Mouse (Mus musculus) lung, adult 18-20 months (tissue): ENCODE data around the gene Ppp1cb.
A peak's percentile ranks its signal among the peaks of the same experiment; 100 is the strongest.

Experiments
- DNase-seq, 2 experiments: peaks; one replicate each; pipeline ENCODE4 v3.0.0; 2022; ENCODE audit warnings: mixed read lengths in 2 of 2

Ppp1cb gene

DNA sequence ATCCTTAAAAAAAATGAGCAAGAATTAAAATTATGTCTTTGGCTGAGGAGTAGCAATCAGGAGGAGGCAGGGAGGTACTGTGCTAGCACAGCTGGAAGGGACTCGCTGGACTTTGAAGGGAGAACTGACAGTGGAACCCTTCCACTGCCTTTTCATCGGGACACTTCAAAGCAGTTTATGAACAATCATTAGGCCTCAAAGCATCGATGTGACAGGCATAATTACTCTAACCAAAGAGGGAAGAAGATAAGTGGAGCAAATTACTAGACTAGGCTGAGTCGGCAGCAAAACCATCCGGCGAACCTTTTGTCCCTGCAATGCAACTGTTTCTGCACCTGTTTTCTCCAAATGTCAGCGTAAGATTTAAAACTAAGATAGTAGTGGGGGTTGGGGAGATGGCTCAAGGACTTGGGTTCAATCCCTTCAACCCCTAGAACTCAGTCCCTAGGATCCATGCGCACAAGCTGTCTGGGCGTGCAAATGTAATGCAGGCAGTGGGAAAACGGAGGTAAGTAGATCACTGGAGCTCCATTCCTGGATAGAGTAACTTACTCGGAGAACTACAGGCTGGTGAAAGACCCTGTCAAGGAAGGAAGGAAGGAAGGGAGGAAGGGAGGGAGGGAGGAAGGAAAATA is 13.2 kb upstream of the Ppp1cb start:
- DNase-seq, result no peak

DNA sequence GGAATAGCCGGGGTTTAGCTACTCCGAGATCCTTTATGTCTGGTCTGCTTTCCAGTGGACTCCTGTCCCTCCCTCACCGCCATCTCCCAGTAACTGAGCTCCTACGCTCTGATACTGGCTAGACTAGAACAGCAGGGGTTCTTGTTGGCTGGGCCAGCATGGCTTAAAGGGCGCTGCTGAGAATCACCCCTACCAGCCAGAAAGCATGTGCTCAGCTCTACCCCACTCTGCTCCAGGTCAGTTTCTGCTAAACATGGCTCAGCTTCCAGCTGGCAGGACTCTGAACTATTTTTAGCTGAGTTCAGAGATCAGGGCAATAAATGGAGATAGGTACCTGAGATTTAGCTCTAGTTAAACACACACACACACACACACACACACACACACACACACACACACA is 12.2 kb upstream of the Ppp1cb start:
- no peak for DNase-seq

DNA sequence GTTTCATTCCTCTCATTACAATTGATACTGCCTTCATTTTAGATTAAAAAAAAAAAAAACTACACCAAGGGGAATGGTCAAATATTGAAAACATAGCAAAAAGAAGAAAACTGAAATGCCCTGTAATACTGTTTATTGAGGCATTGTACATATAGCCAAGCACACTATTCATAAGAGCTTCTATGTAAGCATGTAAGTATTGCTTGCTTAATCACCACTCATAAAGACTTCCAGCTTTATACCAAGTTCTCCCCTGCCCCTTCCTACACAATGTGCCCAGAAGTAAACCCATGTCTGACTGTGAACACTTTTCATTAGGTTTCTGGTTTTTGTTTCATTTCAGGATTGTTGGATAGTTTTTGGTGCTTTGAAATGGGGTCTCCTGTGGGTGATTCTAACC is 11.8 kb upstream of the Ppp1cb start:
- DNase-seq, result no peak

DNA sequence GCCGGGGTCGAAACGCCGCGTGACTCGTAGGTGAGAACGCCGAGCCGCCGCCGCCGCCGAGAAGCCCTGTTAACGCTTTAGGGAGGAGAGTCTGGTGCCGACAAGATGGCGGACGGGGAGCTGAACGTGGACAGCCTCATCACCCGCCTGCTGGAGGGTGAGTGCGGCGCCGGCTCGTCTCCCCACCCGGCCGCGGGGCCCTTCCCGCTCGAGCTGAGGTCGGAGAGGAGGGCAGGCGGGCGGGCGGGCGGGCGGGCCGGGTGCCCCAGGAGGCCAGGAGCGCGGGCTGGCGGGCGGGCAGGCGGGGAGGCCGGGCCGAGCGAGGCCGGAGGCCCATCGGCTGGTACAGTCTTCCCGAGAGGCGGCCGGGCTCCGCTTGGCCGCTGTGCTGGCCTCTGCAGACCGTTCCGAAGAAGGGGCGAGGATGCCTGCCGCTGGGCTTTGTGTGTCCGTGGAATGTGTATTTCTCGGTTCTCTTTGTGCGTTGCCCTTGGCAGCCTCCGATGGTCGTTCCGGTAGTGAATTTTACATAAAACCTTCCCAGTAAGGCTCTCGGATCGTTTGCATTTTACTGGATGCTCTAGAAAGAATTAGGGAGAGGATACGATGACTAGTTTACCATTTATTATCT is 723 bp downstream of the Ppp1cb start:
- DNase-seq, result peak in 1 of 2 experiments; percentile 23

DNA sequence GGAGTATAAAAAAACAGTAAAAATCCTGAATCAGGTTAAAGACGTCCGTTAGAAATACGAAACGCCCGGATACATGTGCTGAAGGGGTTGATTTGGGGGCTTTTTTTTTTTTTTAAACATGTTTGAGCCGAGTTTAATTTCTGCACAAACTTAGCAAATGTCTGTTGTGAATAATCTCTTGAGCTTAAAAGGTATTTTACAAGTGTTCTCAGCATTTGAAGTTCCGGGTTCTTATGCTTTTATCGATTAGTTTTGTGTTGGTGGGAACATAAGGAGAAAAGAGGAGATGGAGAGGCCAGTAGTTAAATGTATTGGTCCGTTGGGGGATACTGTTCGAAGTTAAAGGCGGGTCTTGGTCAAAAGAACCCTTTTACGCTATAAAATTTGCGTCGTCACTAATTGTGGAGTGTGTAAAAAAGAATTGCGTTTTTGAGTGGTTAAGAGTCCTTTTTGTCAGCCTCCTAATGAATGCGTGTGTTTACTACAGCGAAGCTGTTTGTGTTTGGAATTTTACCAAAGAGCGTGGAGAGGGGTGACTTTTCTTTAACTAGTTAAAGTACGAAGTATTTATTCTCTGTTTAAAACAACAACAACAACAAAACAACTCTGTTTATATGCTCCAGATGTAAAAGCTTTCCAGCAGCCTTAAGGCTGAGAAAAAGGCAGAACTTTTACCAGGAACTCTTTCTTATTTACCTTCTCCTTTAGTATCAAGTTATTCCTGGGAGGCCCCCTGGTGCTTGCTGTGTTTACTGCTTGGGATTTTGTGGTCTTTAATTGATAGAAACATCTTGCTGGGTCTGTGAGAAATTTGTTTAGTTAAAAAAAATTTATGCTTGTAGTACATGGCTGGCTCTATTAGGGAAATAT is 1.5 kb downstream of the Ppp1cb start:
- peak; percentile 49 to 67 for DNase-seq

DNA sequence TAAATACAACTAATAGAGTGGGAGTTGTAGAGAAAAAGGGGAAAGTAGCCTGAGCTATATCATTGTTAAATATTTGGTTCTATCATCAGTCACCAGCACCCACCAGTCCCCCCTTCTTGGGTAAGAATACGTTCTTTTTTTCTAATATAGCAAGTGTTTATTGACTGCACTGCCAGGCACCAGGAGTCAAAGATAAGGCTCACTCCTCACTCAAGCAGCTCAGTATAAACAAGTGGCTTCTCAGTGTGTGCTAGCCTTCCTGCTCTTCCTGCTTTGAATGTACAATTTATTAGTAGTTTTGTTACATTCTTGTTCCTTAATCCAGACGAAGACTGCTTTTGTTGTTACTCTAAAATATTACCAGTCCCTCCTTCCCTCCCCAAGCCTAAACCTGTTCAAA is 2.3 kb downstream of the Ppp1cb start:
- DNase-seq, result no peak

DNA sequence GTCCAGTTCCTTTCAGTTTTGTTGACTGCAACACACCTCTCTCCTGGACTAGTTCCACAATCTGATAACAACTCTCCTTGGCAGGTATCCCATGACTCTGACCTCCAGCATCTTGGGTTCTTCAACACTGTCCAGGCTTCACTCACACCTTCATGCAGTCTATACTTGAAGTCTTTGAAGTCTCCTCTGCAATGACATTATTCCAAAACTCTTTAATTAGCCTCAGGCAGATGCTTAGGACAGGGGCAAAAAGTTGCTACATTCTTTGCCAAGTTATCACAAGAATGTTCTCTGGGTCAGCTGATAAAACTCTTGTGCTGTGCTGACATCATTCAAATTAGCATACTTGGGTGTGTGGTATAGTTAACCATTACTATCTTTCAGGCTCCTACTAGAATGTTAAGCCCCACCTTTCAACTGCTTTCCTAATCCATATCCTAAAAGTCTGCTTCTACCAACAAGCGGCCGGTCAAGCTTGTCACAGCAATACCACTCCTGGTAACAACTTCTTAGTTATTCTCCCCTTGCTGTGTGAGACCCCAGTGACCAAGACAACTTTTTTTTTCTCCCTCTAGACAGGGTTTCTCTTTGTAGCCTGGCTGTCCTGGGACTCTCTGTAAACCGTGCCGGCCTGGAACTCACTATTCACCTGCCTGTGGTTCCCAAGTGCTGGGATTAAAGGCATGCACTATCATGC is 13.8 kb downstream of the Ppp1cb start:
- peak in 1 of 2 experiments; percentile 48 for DNase-seq

DNA sequence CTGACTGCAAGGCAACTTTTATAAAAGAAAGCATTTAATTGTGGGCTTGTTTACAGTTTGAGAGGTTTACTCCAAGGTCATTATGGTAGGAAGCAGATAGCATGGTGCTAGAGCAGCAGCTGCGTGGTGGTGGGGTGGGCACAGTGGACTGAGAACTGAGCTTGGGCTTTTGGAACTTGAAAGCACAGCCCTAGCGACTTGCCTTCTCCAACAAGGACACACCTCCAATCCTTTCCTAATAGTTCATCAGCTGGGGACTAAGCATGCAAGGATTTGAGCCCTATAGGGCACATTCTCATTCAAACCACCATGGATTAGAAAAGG is 14.3 kb downstream of the Ppp1cb start:
- no peak for DNase-seq

DNA sequence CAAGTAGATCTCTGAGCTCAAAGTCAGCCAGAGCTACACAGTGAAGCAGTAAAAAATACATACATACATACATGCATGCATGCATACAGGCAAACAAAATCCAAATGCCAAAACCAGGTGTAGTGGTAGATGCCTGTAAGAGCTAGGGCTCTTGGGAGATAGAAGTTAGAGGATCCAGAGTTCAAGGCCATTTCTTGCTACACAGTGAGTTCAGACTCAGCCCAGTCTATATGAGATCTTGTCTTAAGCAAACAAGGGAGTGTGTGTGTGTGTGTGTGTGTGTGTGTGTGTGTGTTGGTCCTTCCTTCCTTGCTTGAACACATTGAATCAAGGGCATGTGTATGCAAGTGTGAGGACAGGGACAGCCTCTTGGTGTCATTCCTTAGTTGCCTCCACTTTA is 17.9 kb downstream of the Ppp1cb start:
- no peak for DNase-seq

DNA sequence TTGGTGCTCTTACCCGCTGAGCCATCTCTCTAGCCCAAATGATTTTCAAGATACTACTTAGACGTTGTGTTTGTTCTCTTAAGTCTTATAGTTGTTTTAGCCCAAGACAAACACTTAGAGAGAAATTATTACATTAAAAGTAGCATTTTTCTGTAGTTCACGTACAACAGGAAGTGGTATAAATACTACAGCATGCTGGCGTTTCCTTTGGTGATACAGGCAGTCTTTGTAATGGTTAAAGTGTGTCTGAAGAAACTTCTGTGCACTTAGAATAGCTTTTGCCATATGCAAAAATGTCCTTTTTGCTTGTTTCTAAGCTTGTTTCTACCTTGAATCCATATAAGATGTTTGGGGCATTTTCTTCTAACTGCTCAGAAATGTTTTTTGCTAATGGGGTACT is 20.3 kb downstream of the Ppp1cb start:
- DNase-seq, result no peak

DNA sequence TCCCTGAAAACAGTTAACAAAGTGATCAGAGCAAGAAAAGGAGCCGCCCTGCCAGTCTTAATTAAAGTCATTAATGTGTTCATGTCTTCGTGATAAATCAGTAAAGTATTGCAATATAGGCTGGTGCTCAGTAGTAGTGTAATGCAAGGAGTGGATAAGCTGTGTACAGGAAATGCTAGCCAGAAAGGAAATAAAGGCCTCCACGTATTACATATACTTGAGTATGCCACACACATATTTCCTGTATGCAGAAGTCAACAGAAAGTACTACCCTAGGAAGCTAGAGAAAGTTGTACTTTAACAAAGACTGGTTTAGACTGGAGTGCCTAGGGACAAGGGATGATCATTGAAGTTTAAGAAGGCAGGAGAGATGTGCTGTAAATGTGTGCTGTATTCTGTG is 26.8 kb downstream of the Ppp1cb start:
- DNase-seq, result no peak

DNA sequence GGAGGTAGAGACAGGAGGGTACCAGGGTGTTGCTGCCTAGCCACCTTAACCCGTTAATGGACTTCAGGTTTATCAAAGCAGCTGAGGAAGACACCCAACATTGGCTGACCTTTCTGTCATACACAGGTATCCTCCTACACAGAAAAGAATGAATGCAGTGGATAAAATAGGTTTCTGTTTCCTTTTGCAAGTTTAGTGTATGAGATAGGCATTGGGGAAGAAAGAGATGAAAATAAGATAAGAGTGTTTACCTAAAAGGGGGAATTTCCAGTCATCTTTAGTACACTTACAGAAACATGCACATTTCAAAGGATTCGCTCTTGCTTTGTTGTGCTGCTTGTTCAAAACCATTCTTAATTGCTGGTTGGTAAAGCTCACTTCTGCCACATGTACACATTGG is 29.4 kb downstream of the Ppp1cb start:
- no peak for DNase-seq

DNA sequence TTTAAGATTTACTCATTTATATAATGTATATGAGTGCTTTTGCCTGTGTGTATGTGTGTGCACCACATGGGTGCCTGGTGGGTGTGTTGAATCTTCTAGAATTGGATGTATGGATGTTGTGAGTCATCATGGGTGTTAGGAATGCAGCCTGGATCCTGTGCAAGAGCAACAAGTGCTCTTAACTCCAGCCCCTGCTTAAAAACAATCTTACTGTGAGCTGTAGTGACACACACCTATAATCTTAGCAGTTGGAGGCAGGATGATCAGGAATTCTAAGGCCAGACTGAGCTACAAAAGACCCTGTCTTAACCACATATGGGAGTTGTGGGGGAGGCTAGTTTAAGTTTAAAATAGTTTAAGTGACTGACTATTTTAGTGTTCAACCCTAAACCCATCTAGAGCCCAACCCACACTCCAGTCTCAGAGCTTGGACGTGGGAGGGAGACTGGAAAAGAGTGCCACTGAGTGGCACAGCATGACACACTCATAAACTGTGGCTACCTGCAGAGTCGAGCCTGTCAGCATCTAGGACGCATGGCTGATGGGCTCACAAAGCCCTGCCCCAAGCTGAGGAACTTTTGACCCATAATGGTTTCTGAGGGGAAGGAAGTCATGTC is 35.5 kb downstream of the Ppp1cb start:
- no peak for DNase-seq

DNA sequence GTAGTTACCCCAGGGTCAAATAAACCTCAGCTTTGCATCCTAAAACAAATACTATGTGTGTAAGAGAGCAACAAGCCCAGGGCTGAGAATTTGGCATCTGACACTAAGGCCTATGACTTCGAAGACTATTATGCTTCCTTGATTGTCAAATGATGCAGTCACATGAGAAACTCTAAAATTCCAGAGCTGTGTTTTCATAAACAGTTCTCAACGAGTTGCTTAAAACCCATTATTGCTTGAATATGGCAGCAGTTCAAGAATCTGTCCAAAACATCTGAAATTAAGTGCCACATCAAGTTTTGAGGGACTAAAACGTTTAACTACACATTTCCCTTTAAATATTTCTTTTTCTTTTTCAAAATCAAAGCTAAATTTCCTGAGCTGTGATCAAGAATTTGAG is 50.1 kb downstream of the Ppp1cb start:
- DNase-seq, result no peak

DNA sequence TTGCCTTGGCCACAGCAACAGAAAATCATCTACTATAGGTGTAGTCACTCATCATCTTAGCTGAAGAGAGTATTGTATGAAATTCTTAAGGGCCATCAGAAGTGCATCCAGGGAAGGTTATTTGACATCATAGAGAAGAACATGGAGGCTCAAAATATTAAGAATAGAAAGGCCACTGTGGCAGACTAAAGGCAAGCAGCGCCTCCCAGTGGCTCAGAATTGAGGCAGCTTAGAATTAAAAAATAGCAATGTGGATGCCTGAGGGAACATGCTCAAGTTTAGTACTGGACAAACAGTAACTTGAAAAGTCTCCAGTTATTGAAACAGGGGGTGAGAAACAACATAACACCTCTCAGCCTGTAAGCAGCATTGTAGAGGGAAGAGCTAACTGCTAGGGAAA is 61.7 kb downstream of the Ppp1cb start:
- DNase-seq, result peak; percentile 18 to 31

DNA sequence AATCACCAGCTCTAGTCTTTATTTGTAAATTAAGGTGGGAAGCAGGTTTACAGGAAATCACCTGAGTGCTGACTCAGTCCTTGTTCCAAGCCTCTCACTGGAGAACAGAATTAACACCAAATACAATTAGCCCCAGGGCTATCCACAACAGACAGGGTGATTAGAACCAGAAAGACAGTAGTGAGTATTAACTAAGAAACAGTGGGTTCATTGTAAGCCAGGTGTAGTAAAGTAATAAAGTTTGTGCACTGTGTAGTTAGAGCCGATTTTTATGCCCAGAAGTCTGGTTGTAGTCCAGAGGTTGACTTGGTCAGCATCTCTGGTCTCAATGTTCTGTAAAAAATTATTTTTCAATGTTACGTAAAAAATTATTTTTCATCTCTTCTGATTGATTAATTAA is 90.8 kb downstream of the Ppp1cb start:
- DNase-seq, result no peak

DNA sequence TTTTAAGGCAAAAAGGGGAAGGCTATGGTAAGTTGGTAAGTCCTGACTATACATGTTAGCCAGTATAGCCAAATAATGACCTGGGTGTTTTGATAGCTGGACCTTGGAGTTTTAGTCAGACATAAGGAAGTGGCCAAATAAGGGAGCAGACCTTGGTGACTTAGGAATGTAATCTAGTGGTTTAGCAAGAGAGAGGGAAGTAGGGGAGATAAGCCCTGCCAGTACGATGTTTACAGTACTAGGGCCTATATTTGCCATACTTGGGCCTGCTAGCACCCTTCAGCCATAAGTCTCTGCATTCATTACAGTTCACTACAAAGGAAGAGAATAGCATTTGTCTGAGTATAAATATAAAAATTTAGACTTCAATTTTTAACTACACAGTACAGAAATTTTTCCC is 106.1 kb downstream of the Ppp1cb start:
- DNase-seq, result no peak
